Comparison of ENCODE assay signal across 24 mouse cellular contexts in the genomic region with DNA sequence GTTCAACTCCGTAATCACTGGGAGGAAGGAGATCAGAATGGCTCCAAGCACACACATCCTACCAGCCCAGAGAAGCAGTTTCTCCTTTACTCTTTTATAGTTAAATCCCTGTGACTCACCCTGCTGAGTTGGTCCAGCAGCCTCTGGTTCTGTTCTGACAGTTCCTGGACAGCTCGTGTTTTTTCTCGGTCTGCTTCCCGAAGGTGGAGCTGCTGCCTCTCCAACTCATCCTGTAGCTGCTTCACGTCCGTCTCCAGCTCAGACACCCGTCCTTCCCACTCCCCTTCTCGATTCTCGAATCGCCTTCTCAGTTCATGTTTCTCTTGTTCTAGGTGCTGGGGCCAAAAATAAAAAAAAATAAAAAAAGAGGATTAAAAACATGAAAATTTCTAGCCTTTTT. TPM values are rescaled to one million over a fixed set of nuclear protein-coding genes. Genes with fewer than 3 reads are reported as not detected.
DNase-seq lines count a peak whose midpoint lies in the region; ATAC-seq lines count a peak whose summit lies in the region.
"Had no signal": no experiment of that assay in that cellular context is flagged by ENCODE, and none has a peak within 500 bp of the region (broad histone marks: within the 10 kb centered on the region; RNA-seq: fewer than 3 reads in every experiment).

No protein-coding gene starts in this region.

- H3K9ac ChIP-seq in heart, embryonic 12.5 days, result no peak overlapping the region
- H3K9ac ChIP-seq: forebrain, embryonic 13.5 days; heart, embryonic 13.5 days; hindbrain, embryonic 14.5 days had no signal

- peak; percentile 77 for DNase-seq in heart, adult 11 months
- peak; percentile 66 for DNase-seq in right cerebral cortex, adult 18-20 months
- no peak for DNase-seq in right cerebral cortex, postnatal 14 days
- DNase-seq in brain, adult 2 months (ENCODE audit: low read depth, low spot score), result peak; percentile 75
- no peak for DNase-seq in cerebellum, postnatal 10 days
- DNase-seq: adrenal gland, adult 2 months; adrenal gland, postnatal 14 days; cerebellum, adult 11-12 months; cerebellum, adult 8-10 months; cerebellum, postnatal 14 days; gastrocnemius, adult 2 months; gastrocnemius, postnatal 14 days; heart, adult 18-20 months; heart, postnatal 14 days; heart, postnatal 4 days had no signal

- no peaks in the 10 kb centered on the region for H3K36me3 ChIP-seq in heart, embryonic 12.5 days
- H3K36me3 ChIP-seq: forebrain, embryonic 10.5 days; heart, embryonic 13.5 days had no signal

- ATAC-seq in heart, embryonic 12.5 days (ENCODE audit: insufficient number of reproducible peaks, low FRiP score), result no peak
- ATAC-seq: CD4-positive, CD25-positive, alpha-beta regulatory T cell, adult 4 months; forebrain, embryonic 13.5 days; forebrain, embryonic 16.5 days; hindbrain, postnatal 0 days; inflammation-experienced regulatory T-cells, adult 6 months had no signal

- H3K27ac ChIP-seq in heart, embryonic 12.5 days (ENCODE audit: poor library complexity, severe bottlenecking), result no peak overlapping the region
- H3K27ac ChIP-seq: forebrain, embryonic 10.5 days; forebrain, embryonic 13.5 days; gastrocnemius, adult 2 months; heart, embryonic 13.5 days; hindbrain, embryonic 14.5 days; hindbrain, postnatal 0 days had no signal

- H3K4me1 ChIP-seq in heart, embryonic 12.5 days (replicated peaks), result no peaks in the 10 kb centered on the region
- H3K4me1 ChIP-seq: forebrain, embryonic 10.5 days; heart, embryonic 13.5 days had no signal

- no peak overlapping the region for H3K4me2 ChIP-seq in heart, embryonic 12.5 days
- H3K4me2 ChIP-seq: forebrain, embryonic 13.5 days; heart, embryonic 13.5 days; hindbrain, embryonic 14.5 days had no signal

- H3K4me3 ChIP-seq in heart, embryonic 12.5 days, result no peak overlapping the region
- H3K4me3 ChIP-seq: forebrain, embryonic 10.5 days; forebrain, embryonic 13.5 days; gastrocnemius, adult 2 months; heart, embryonic 13.5 days had no signal

- H3K9me3 ChIP-seq in heart, embryonic 12.5 days (replicated peaks), result no peaks in the 10 kb centered on the region
- H3K9me3 ChIP-seq: forebrain, embryonic 10.5 days; forebrain, embryonic 13.5 days; heart, embryonic 13.5 days had no signal

- 74% methylated on average over 10 of the region's 10 CpGs for WGBS in heart, embryonic 12.5 days

- peaks cover 8% of the 10 kb centered on the region for H3K27me3 ChIP-seq in heart, embryonic 12.5 days (replicated peaks)

RNA-seq across cellular contexts. Expression of gene Bicdl1, which starts 7.0 kb away (rescaled TPM):
- 5.5 and 7.9 TPM in 2 replicates for polyA plus RNA-seq in heart, embryonic 12.5 days (2016; fragmentation: Nextera tagmentation; extraction: Ambion mirVana)

Comparison
In these comparisons a context has a peak if more than half of its experiments do, and no peak if none do; other contexts are left out.
1. DNase-seq: peak in heart, adult 11 months (single experiment), right cerebral cortex, adult 18-20 months (single experiment) and brain, adult 2 months (single experiment); none in right cerebral cortex, postnatal 14 days (single experiment) and cerebellum, postnatal 10 days (0 of 2).